Mouse (Mus musculus) hindbrain, embryonic 11.5 days (tissue): Measurements from ENCODE around the gene Nxt1. TPM values are rescaled to one million over a fixed set of nuclear protein-coding genes. Genes with fewer than 3 reads are reported as not detected.

Experiments used
- ATAC-seq: fragments of 200-750 bp; cut with Nextera tagmentation; 2 replicates; pipeline ENCODE4 v1.8.0; 2017; ENCODE audit warnings: mild to moderate bottlenecking, moderate TSS enrichment, moderate library complexity; ENCODE audit not compliant: low FRiP score
- DNase-seq: peaks from one replicate; pipeline ENCODE4 v3.0.0-alpha.2; 2015; ENCODE audit warnings: low spot score
- H3K27ac ChIP-seq: fragments of 300-500 bp; sonication (generic); 2 replicates; pipeline ENCODE4 v1.5.1; 2014; ENCODE audit warnings: mild to moderate bottlenecking, low read depth, low read length
- H3K27me3 ChIP-seq: fragments of 300-500 bp; sonication (generic); 2 replicates; pipeline ENCODE4 v1.6.1; 2014; ENCODE audit warnings: mild to moderate bottlenecking, low read length, moderate library complexity, mixed read lengths; ENCODE audit not compliant: control insufficient read depth, insufficient read depth
- H3K36me3 ChIP-seq: fragments of 300-500 bp; sonication (generic); 2 replicates; pipeline ENCODE4 v1.6.1; 2014; ENCODE audit warnings: mild to moderate bottlenecking, low read length, moderate library complexity, mixed read lengths; ENCODE audit not compliant: control insufficient read depth, insufficient read depth
- H3K4me1 ChIP-seq: fragments of 300-500 bp; sonication (generic); replicated peaks from 2 replicates; pipeline ENCODE4 v1.6.1; 2014; ENCODE audit warnings: low read length, mixed read lengths; ENCODE audit not compliant: control insufficient read depth, insufficient read depth
- H3K4me2 ChIP-seq: fragments of 300-500 bp; sonication (generic); replicated peaks from 2 replicates; pipeline ENCODE4 v1.6.1; 2014; ENCODE audit warnings: mild to moderate bottlenecking, low read depth, low read length
- H3K4me3 ChIP-seq: fragments of 300-500 bp; sonication (generic); 2 replicates; pipeline ENCODE4 v1.5.1; 2014; ENCODE audit warnings: low read depth, low read length
- H3K9ac ChIP-seq: fragments of 300-500 bp; sonication (generic); 2 replicates; pipeline ENCODE4 v1.6.1; 2014; ENCODE audit warnings: low read depth, low read length
- H3K9me3 ChIP-seq: fragments of 300-500 bp; sonication (generic); 2 replicates; pipeline ENCODE4 v1.6.1; 2016; ENCODE audit warnings: low read length; ENCODE audit not compliant: control insufficient read depth
- WGBS: fragments of 180-500 bp; shearing (Covaris S2); extraction: QIAGEN DNeasy Blood & Tissue Kit; methylation state at CpG from one replicate; pipeline ENCODE4 v1.1.7; 2014; 5-methylcytosine and 5-hydroxymethylcytosine counted together
- polyA plus RNA-seq: library from polyadenylated mRNA; unstranded; fragments of >200 nt; fragmentation: Nextera tagmentation; extraction: Ambion mirVana; gene quantifications from 2 replicates; pipeline ENCODE4 v1.2.1, GENCODE M21; 2014

The Nxt1 gene
- polyA plus RNA-seq, 1 experiment from 2014 or later, result 113 TPM

DNA sequence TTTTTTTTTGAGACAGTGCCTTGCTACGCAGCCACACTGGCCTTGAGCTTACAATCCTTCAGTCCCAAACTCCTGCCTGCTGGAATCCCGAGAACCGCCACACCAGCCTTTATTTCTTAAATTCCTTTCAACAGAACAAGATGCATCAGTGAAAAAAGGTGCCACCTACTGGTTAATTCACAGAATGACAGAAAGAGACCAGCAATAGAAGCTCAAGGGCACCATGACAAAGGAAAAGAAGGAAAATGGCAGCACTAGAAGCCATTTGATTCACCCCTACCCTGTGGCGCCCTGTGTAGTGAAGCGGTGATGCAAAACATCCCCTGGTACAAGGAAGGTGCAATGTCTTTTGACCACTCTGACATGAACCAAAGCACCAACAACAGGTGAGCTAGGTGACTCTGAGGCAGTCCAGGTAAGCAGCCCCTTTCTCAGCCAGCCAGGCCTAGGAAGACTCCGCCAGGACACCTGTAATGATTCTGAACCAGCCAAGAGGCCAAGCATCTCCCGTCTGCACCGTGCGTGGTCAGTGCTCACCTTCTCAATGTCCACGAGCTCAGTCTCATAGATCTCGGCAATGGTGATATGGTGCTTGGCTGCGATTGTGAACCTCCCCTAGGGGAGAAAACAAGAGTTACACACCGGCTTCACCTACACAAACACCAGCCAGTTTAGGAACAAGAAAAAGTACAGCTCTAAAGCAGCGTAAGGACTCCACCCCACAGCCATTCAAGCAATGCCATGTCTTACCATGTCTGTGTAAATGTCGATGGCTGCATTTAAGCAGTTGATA is 34.2 kb downstream of the Nxt1 start:
- Histone ChIP-seq H3K4me1 (no peaks in the 10 kb centered on the region), H3K36me3 (no peaks in the 10 kb centered on the region), H3K9me3 (no peaks in the 10 kb centered on the region), H3K27me3 (no peaks in the 10 kb centered on the region), H3K9ac (no peak overlapping the region), H3K4me2 (no peak overlapping the region), H3K27ac (no peak overlapping the region), H3K4me3 (no peak overlapping the region)
- ATAC-seq (peak; percentile 71), DNase-seq (peak; percentile 50)
- WGBS, result 79% methylated on average over 15 of the region's 15 CpGs

DNA sequence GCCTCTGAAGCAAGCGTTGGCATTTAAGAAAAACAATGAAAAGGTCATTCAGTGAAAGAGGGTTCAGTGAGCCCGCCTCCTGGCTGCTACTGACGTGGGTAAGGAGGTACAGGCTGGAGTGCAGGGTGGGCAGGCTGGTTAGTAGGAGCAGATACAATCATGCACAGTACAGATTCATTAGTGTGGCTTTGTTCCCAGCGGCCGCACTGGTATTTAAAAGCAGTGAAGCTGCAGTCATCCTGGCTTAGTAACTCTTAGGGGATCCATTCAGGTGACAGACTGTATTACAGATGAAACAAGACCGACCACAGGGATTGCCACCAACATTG is 34.8 kb downstream of the Nxt1 start:
- DNase-seq, result no peak
- Histone ChIP-seq H3K27me3 (no peaks in the 10 kb centered on the region), H3K4me2 (no peak overlapping the region), H3K9me3 (no peaks in the 10 kb centered on the region), H3K9ac (no peak overlapping the region), H3K27ac (no peak overlapping the region), H3K4me3 (no peak overlapping the region), H3K36me3 (no peaks in the 10 kb centered on the region), H3K4me1 (no peaks in the 10 kb centered on the region)
- 66% methylated on average over 6 of the region's 6 CpGs for WGBS
- ATAC-seq, result peak; percentile 47

DNA sequence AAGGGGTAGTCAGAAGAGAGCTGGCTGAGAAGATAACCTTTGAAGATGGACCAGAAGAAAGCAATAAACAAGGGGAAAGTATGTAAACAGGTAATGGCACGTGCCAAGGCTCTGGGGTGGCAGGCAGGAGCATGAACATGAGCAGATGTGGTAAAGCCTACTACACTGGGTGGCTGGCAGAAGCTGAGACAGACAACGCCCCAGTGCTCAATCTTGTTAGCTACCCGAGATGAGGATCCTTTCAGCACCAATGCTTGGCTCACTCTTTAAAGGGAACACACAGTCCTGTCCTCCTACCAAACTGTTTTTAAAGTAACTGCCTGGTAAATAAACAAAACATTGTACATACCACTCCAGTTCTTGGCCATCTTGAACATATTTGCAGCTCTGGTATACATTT is 39.9 kb downstream of the Nxt1 start:
- Histone ChIP-seq H3K4me3 (no peak overlapping the region), H3K4me2 (no peak overlapping the region), H3K9me3 (no peaks in the 10 kb centered on the region), H3K9ac (no peak overlapping the region), H3K4me1 (no peaks in the 10 kb centered on the region), H3K27me3 (no peaks in the 10 kb centered on the region), H3K36me3 (no peaks in the 10 kb centered on the region), H3K27ac (no peak overlapping the region)
- no peak for DNase-seq
- no peak for ATAC-seq
- 92% methylated on average over 3 of the region's 3 CpGs for whole genome bisulfite sequencing

DNA sequence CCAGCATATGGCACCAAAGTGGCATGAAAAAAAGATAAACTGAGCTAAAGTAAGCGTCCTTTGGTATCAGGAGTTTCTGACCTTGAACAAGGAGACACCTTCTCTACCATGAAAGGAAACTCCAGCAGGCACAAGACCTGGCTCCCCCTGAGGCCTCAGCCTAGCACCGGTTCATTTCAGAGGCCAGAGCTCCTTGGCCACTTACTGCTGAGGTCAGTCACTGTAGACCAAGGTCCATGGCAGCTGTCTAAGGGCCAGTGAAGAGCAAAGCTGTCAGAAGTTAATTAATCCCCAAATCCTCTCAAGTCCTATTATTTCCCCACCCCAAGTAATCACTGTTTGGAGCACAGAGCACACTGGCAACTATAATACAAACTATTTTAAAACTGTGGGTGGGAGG is 44.7 kb downstream of the Nxt1 start:
- 80% methylated on average over 2 of the region's 2 CpGs for WGBS
- Histone ChIP-seq H3K9ac (no peak overlapping the region), H3K4me3 (no peak overlapping the region), H3K9me3 (no peaks in the 10 kb centered on the region), H3K27me3 (no peaks in the 10 kb centered on the region), H3K27ac (no peak overlapping the region), H3K36me3 (no peaks in the 10 kb centered on the region), H3K4me1 (no peaks in the 10 kb centered on the region), H3K4me2 (no peak overlapping the region)
- DNase-seq (no peak), ATAC-seq (no peak)

DNA sequence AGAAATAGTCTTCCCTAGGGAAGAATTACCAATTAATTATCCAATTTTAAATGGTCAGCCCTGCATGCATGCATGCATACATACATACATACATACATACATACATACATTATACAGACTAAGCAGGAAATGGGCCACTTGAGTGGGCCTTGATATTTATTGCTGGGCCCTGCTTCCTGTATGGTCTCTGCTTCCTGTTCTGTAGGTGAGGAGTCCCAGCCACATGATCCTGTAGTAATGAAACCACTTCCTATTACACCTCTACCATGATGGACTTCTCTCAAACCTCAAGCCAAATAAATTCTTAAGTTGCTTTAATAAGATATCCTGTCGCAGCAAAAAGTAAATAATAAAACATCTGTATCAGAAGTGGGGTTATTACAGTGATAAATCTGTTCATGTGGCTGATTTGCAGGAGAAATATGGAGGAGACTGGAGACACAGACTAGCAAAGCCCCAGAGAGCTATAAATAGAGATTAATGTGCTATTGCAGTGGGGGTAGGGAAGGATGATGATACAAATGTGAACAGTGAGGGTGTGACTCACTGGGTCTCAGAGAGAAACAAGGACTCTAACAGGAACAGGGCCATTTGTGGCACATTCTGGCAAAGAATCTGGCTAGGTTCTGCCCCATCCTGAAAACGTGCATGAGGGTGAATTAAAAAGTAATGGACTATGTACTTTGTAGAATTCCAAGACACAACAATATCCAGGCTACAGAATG is 47.0 kb downstream of the Nxt1 start:
- no peak overlapping the region for H3K9ac ChIP-seq
- no peak overlapping the region for H3K4me2 ChIP-seq
- no peaks in the 10 kb centered on the region for H3K36me3 ChIP-seq
- no peaks in the 10 kb centered on the region for H3K9me3 ChIP-seq
- no peak overlapping the region for H3K27ac ChIP-seq
- WGBS, result 77% methylated on average over 2 of the region's 2 CpGs
- ATAC-seq (no peak), DNase-seq (no peak)
- H3K4me3 ChIP-seq, result no peak overlapping the region
- no peaks in the 10 kb centered on the region for H3K4me1 ChIP-seq
- no peaks in the 10 kb centered on the region for H3K27me3 ChIP-seq

Other genes with a start within 250 kb of the Nxt1 start
- gene Cd93, start 229.0 kb upstream of the Nxt1 start, polyA plus RNA-seq, result 6.2 and 7.5 TPM in 2 replicates
- gene Gzf1, start 8.4 kb downstream of the Nxt1 start, polyA plus RNA-seq, result 21.0 and 24.8 TPM in 2 replicates
- gene Napb, start 59.9 kb downstream of the Nxt1 start, polyA plus RNA-seq, result 24.1 and 25.8 TPM in 2 replicates
- 0.32 TPM in 1 of 2 replicates, not detected in the other for gene Cstl1, start 77.8 kb downstream of the Nxt1 start, polyA plus RNA-seq
- not detected in 2 replicates for gene Cst11, start 98.9 kb downstream of the Nxt1 start, polyA plus RNA-seq
- gene 8030411F24Rik, start 109.4 kb downstream of the Nxt1 start, polyA plus RNA-seq, result not detected in 2 replicates
- not detected in 2 replicates for gene Cst12, start 116.8 kb downstream of the Nxt1 start, polyA plus RNA-seq
- gene Cst8, start 126.2 kb downstream of the Nxt1 start, polyA plus RNA-seq, result not detected in 2 replicates
- gene Cst13, start 147.5 kb downstream of the Nxt1 start, polyA plus RNA-seq, result not detected in 2 replicates
- not detected in 2 replicates for gene Cst9, start 162.5 kb downstream of the Nxt1 start, polyA plus RNA-seq
- gene 9230104L09Rik, start 192.4 kb downstream of the Nxt1 start, polyA plus RNA-seq, result not detected in 2 replicates
- gene Cst3, start 203.1 kb downstream of the Nxt1 start, polyA plus RNA-seq, result 367 and 384 TPM in 2 replicates